Mouse (Mus musculus): Measurements from ENCODE around the gene Lsamp.

- TF ChIP-seq CTCF (IDR thresholded peaks at IDR 0.05; ENCODE audit: low read depth, low read length) = no peak
- no peak for TF ChIP-seq POLR2A (IDR thresholded peaks at IDR 0.05; ENCODE audit: extremely low read depth, insufficient read depth, low read length)
Observed at GRCm38 (mm10) chr16:40971382-40971781, 987.2 kb downstream of the Lsamp start.
